Mouse (Mus musculus) neural tube, embryonic 11.5 days (tissue): ENCODE data around the gene Abca13. TPM values are rescaled to one million over a fixed set of nuclear protein-coding genes. Genes with fewer than 3 reads are reported as not detected.

Experiments used
- ATAC-seq: fragments of 200-750 bp; cut with Nextera tagmentation; 2 replicates; pipeline ENCODE4 v1.8.0; 2017; ENCODE audit warnings: moderate number of reproducible peaks, mild to moderate bottlenecking, moderate TSS enrichment, moderate library complexity; ENCODE audit not compliant: insufficient read depth, low FRiP score, low TSS enrichment
- DNase-seq: peaks from one replicate; pipeline ENCODE4 v3.0.0-alpha.2; 2015; ENCODE audit warnings: low spot score
- H3K27ac ChIP-seq: fragments of 300-500 bp; sonication (generic); 2 replicates; pipeline ENCODE4 v1.5.1; 2014; ENCODE audit warnings: low read depth, mild to moderate bottlenecking, low read length
- H3K27me3 ChIP-seq: fragments of 300-500 bp; sonication (generic); 2 replicates; pipeline ENCODE4 v1.6.1; 2014; ENCODE audit warnings: mild to moderate bottlenecking, low read length, mixed read lengths; ENCODE audit not compliant: control insufficient read depth, insufficient read depth
- H3K36me3 ChIP-seq: fragments of 300-500 bp; sonication (generic); 2 replicates; pipeline ENCODE4 v1.6.1; 2014; ENCODE audit warnings: mild to moderate bottlenecking, low read length, moderate library complexity, mixed read lengths; ENCODE audit not compliant: control insufficient read depth, insufficient read depth
- H3K4me1 ChIP-seq: fragments of 300-500 bp; sonication (generic); 2 replicates; pipeline ENCODE4 v1.6.1; 2014; ENCODE audit warnings: low read length, mixed read lengths; ENCODE audit not compliant: control insufficient read depth, insufficient read depth
- H3K4me2 ChIP-seq: fragments of 300-500 bp; sonication (generic); 2 replicates; pipeline ENCODE4 v1.6.1; 2014; ENCODE audit warnings: low read depth, mild to moderate bottlenecking, moderate library complexity
- H3K4me3 ChIP-seq: fragments of 300-500 bp; sonication (generic); 2 replicates; pipeline ENCODE4 v1.5.1; 2014; ENCODE audit warnings: low read depth, low read length
- H3K9ac ChIP-seq: fragments of 300-500 bp; sonication (generic); 2 replicates; pipeline ENCODE4 v1.6.1; 2014; ENCODE audit warnings: mild to moderate bottlenecking, low read length
- H3K9me3 ChIP-seq: fragments of 300-500 bp; sonication (generic); 2 replicates; pipeline ENCODE4 v1.6.1; 2016; ENCODE audit warnings: low read length; ENCODE audit not compliant: control insufficient read depth
- WGBS: fragments of 180-500 bp; shearing (Covaris S2); extraction: QIAGEN DNeasy Blood & Tissue Kit; methylation state at CpG from one replicate; pipeline ENCODE4 v1.1.7; 2014; 5-methylcytosine and 5-hydroxymethylcytosine counted together
- polyA plus RNA-seq: library from polyadenylated mRNA; unstranded; fragments of >200 nt; fragmentation: Nextera tagmentation; extraction: Ambion mirVana; gene quantifications from 2 replicates; pipeline ENCODE4 v1.2.1, GENCODE M21; 2014

Gene Abca13
- polyA plus RNA-seq, 1 experiment from 2014 or later, result not detected

DNA sequence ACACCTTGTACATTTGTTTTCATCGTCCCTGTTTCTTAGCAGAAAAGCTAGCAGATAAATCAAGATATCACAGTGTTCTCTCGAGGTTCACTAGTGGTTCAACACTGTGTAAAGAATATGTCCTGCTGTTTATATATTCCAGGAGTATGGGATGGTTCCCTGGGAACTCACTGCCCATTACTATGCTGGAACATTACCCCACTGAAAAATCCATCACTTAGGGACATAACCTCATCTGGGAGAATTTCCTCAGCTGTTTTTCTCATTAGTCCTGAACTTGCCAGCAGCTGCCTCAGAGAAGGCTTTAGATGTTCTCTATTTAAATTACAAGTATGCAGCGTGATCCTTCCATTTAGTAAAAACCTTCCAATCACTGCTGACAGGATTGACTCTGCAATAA lies 513.4 kb downstream of the Abca13 start:
- Histone ChIP-seq H3K4me1 (no peaks in the 10 kb centered on the region), H3K9me3 (no peaks in the 10 kb centered on the region), H3K36me3 (no peaks in the 10 kb centered on the region), H3K4me3 (no peak overlapping the region), H3K4me2 (no peak overlapping the region), H3K27me3 (no peaks in the 10 kb centered on the region), H3K27ac (no peak overlapping the region), H3K9ac (no peak overlapping the region)
- DNase-seq, result no peak
- no peak for ATAC-seq
- WGBS, result 42% methylated on average over 3 of the region's 3 CpGs

DNA sequence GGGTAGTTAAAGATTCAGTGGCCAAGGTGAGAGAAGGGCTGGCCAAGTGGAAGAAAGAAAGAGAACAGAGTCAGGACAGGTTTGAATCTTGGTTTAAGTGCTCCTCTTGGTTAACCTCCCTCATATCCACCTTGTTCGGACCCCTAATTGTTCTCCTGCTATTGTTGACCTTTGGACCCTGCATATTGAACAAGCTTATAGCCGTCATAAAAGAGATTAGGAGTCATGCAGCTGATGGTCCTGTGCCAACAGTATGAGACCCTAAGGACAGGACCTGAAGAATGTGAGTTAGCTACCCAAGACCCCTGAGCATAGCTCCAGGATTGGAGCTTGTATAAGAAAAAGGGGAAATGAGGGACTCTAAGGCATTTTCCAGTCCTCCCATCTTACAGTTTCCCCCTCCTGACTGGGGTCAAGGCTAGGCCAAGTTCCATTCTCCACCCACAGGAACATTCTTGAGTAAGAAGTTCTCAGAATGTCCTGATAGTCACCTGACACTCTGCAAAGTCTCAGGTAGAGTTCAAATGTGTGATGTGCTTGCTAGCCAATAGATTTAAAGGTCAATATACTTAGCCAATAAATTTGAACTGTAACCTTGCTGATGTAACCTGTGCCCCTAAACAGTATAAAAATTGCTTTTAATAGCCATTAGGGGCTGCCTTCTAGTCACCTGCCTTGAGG lies 536.2 kb downstream of the Abca13 start:
- 71% methylated on average over 2 of the region's 2 CpGs for WGBS
- Histone ChIP-seq H3K9me3 (no peaks in the 10 kb centered on the region), H3K27me3 (no peaks in the 10 kb centered on the region), H3K4me1 (no peaks in the 10 kb centered on the region), H3K4me3 (no peak overlapping the region), H3K4me2 (no peak overlapping the region), H3K27ac (no peak overlapping the region), H3K36me3 (no peaks in the 10 kb centered on the region), H3K9ac (no peak overlapping the region)
- ATAC-seq, result no peak
- DNase-seq, result no peak

DNA sequence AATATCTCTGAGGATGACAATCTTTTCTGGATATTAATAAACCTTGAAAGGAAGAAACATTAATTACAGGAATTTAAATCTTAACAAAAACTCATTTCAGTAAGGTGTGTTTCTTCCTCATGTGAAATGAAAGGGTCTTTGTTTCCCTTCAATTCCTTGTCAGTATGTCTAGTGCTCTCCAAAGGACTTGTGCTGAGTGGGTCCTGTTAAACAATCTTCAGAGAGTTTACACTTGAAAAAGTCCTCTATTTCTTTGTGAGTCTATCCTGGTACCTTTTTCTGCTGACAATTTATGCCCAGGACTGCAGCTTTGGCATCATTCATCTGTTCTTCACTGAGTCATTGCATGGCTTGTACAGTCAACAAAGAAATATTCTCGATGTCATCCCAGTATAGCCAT lies 539.6 kb downstream of the Abca13 start:
- Histone ChIP-seq H3K9ac (no peak overlapping the region), H3K27me3 (no peaks in the 10 kb centered on the region), H3K27ac (no peak overlapping the region), H3K36me3 (no peaks in the 10 kb centered on the region), H3K4me3 (no peak overlapping the region), H3K4me1 (no peaks in the 10 kb centered on the region), H3K4me2 (no peak overlapping the region), H3K9me3 (no peaks in the 10 kb centered on the region)
- ATAC-seq, result no peak
- 85% methylated on average over 1 of the region's 1 CpGs for WGBS
- DNase-seq, result no peak

Other genes with a start within 250 kb of the Abca13 start
- 0.25 and 0.27 TPM in 2 replicates for gene Pkd1l1, start 218.7 kb upstream of the Abca13 start, polyA plus RNA-seq
- 18.7 and 23.3 TPM in 2 replicates for gene Hus1, start 180.8 kb upstream of the Abca13 start, polyA plus RNA-seq
- 0.38 and 0.46 TPM in 2 replicates for gene Gm11992, start 143.3 kb upstream of the Abca13 start, polyA plus RNA-seq
- gene Sun3, start 143.0 kb upstream of the Abca13 start, polyA plus RNA-seq, result 0.20 TPM in 1 of 2 replicates, not detected in the other
- 5.7 and 5.8 TPM in 2 replicates for gene Upp1, start 73.8 kb upstream of the Abca13 start, polyA plus RNA-seq